Mouse (Mus musculus) heart, adult 9 months (tissue): Measurements from ENCODE around the gene Kcnt1.
A peak's percentile ranks its signal among the peaks of the same experiment; 100 is the strongest.

ENCODE experiments used
- DNase-seq, 2 experiments: peaks; one replicate each; pipeline ENCODE4 v3.0.0; 2022; ENCODE audit warnings: low spot score in 2 of 2

The Kcnt1 gene

GRCm38 (mm10) chr2:25878516-25878915, 15.0 kb downstream of the Kcnt1 start:
- no peak for DNase-seq

- DNase-seq = no peak
Observed at GRCm38 (mm10) chr2:25879061-25879460, 15.5 kb downstream of the Kcnt1 start.

- DNase-seq = no peak
Observed at GRCm38 (mm10) chr2:25882276-25882675, 18.7 kb downstream of the Kcnt1 start.

- DNase-seq = no peak
Observed at GRCm38 (mm10) chr2:25884756-25885155, 21.2 kb downstream of the Kcnt1 start.

- no peak for DNase-seq
Observed at GRCm38 (mm10) chr2:25887226-25887625, 23.7 kb downstream of the Kcnt1 start.

GRCm38 (mm10) chr2:25888144-25888543, 24.6 kb downstream of the Kcnt1 start:
- DNase-seq = no peak

- no peak for DNase-seq
Observed at GRCm38 (mm10) chr2:25892440-25892839, 28.9 kb downstream of the Kcnt1 start.

GRCm38 (mm10) chr2:25898970-25899369, 35.4 kb downstream of the Kcnt1 start:
- DNase-seq = no peak

GRCm38 (mm10) chr2:25909872-25910271, 46.3 kb downstream of the Kcnt1 start:
- DNase-seq = no peak

- DNase-seq = no peak
Observed at GRCm38 (mm10) chr2:25913247-25913646, 49.7 kb downstream of the Kcnt1 start.

GRCm38 (mm10) chr2:25914201-25914600, 50.7 kb downstream of the Kcnt1 start:
- DNase-seq = no peak

- no peak for DNase-seq
Observed at GRCm38 (mm10) chr2:25914821-25915220, 51.3 kb downstream of the Kcnt1 start.

GRCm38 (mm10) chr2:25918408-25918807, 54.9 kb downstream of the Kcnt1 start:
- DNase-seq = no peak

- no peak for DNase-seq
Observed at GRCm38 (mm10) chr2:25919972-25920371, 56.4 kb downstream of the Kcnt1 start.

GRCm38 (mm10) chr2:25923799-25924198, 60.3 kb downstream of the Kcnt1 start:
- no peak for DNase-seq

- no peak for DNase-seq
Observed at GRCm38 (mm10) chr2:25924934-25925333, 61.4 kb downstream of the Kcnt1 start.

- no peak for DNase-seq
Observed at GRCm38 (mm10) chr2:25927821-25928220, 64.3 kb downstream of the Kcnt1 start.

- DNase-seq = no peak
Observed at GRCm38 (mm10) chr2:25931249-25931859, 67.8 kb downstream of the Kcnt1 start.

GRCm38 (mm10) chr2:25940503-25940902, 77.0 kb downstream of the Kcnt1 start:
- no peak for DNase-seq

- no peak for DNase-seq
Observed at GRCm38 (mm10) chr2:25943822-25944221, 80.3 kb downstream of the Kcnt1 start.

GRCm38 (mm10) chr2:25947950-25948349, 84.4 kb downstream of the Kcnt1 start:
- peak in 1 of 2 experiments; percentile 12 for DNase-seq

- no peak for DNase-seq
Observed at GRCm38 (mm10) chr2:25949291-25949690, 85.8 kb downstream of the Kcnt1 start.
